Mouse (Mus musculus): Measurements from ENCODE around the gene Gfer.
A peak's percentile ranks its signal among the peaks of the same experiment; 100 is the strongest.

DNA sequence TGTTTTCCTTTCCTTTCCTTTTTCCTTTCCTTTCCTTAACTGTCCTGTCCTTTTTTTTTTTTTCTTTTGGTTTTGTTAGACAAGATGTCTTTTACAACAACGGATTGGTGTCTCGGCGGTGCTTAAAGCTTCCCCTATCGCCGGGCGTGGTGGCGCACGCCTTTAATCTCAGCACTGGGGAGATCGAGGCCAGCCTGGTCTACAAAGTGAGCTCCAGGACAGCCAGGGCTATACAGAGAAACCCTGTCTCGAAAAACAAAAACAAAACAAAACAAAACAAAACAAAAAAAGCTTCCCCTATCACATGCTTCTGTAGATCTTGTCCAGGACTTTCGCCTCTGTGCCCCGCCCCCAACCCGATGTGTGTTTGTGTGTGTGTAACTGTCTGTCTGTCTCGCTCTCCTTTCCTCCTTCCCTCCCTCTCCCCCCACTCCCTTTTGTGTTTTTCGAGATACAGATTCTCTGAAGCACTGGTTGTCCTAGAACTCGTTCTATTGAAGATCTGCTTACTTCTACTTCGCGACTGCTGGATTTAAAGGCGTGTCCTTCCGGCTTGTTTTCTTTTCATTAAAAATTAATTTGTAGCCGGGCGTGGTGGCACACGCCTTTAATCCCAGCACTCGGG, 12.0 kb upstream of the Gfer start:
- TF ChIP-seq CTCF (IDR thresholded peaks at IDR 0.05 in 2 of 3, conservative IDR thresholded peaks at IDR 0.05 in 1 of 3; ENCODE audit: control insufficient read depth in 1 of 3, insufficient read depth in 1 of 3, low read depth in 2 of 3, low read length in 3 of 3, poor library complexity in 1 of 3, severe bottlenecking in 1 of 3) (no peak), TBP (IDR thresholded peaks at IDR 0.05; ENCODE audit: low read depth, low read length) (0 out of 2 replicates have a peak, but pooled peaks have one; percentile 4), HCFC1 (IDR thresholded peaks at IDR 0.05; ENCODE audit: low read depth, low read length) (no peak), POLR2A (IDR thresholded peaks at IDR 0.05; ENCODE audit: control insufficient read depth in 1 of 2, insufficient read depth in 1 of 2, low read depth in 1 of 2, low read length in 2 of 2, poor library complexity in 1 of 2) (peak in 1 of 2 experiments; percentile 13; a peak in 1 of 4 replicates)

Measured in MEL (cell line).